Mouse (Mus musculus): Measurements from ENCODE around the gene Ncl. TPM values are rescaled to one million over a fixed set of nuclear protein-coding genes. Genes with fewer than 3 reads are reported as not detected.

Gene Ncl
- polyA plus RNA-seq, 1 experiment from 2014 or later, result 644 TPM

GRCm38 (mm10) chr1:86339156-86339812 is 19.9 kb downstream of the Ncl start:
- H3K27ac ChIP-seq, result no peak overlapping the region
- no peaks in the 10 kb centered on the region for H3K9me3 ChIP-seq
- no peaks in the 10 kb centered on the region for H3K4me1 ChIP-seq
- WGBS, result 32% methylated on average over 4 of the region's 4 CpGs
- DNase-seq (ENCODE audit: extremely low spot score, low spot score), result peak; percentile 67
- H3K36me3 ChIP-seq (replicated peaks), result peaks cover 2% of the 10 kb centered on the region; the same call in 1 of the 2 replicates
- no peaks in the 10 kb centered on the region for H3K27me3 ChIP-seq (ENCODE audit: poor library complexity, severe bottlenecking)
- no peak overlapping the region for H3K4me3 ChIP-seq

- no peaks in the 10 kb centered on the region for H3K4me1 ChIP-seq
- no peaks in the 10 kb centered on the region for H3K27me3 ChIP-seq (ENCODE audit: poor library complexity, severe bottlenecking)
- no peak for DNase-seq (ENCODE audit: extremely low spot score, low spot score)
- no peak overlapping the region for H3K27ac ChIP-seq
- no peaks in the 10 kb centered on the region for H3K36me3 ChIP-seq (replicated peaks)
- 52% methylated on average over 2 of the region's 2 CpGs for WGBS
- H3K9me3 ChIP-seq, result no peaks in the 10 kb centered on the region
- H3K4me3 ChIP-seq, result no peak overlapping the region
Observed at GRCm38 (mm10) chr1:86336330-86336729, 22.9 kb downstream of the Ncl start.

- no peak overlapping the region for H3K27ac ChIP-seq
- 91% methylated on average over 8 of the region's 8 CpGs for WGBS
- no peaks in the 10 kb centered on the region for H3K36me3 ChIP-seq (replicated peaks)
- no peak overlapping the region for H3K4me3 ChIP-seq
- peaks cover 3% of the 10 kb centered on the region for H3K9me3 ChIP-seq
- DNase-seq (ENCODE audit: extremely low spot score, low spot score), result no peak
- H3K4me1 ChIP-seq, result no peaks in the 10 kb centered on the region
- no peaks in the 10 kb centered on the region for H3K27me3 ChIP-seq (ENCODE audit: poor library complexity, severe bottlenecking)
Observed at GRCm38 (mm10) chr1:86320822-86321413, 38.3 kb downstream of the Ncl start.

DNA sequence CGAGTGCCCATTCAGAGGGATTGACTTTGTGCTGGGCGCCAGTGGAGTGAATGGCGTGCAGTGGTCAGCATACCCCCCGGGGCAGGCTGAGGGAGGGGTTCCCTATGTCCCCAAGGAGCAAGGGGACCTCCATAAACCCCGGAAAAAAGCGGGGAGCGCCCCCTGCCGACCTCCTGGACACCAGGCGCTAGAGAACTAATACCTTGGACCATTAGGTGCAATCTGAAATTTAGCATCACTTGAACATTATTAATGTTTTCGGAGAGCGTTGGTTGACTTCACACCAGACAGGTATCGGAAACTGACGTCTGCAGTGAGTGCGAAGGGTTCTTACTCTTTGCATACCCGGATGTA is 45.5 kb downstream of the Ncl start:
- peak overlapping the region; percentile 31; the same call in 1 of the 2 replicates for H3K4me3 ChIP-seq

GRCm38 (mm10) chr1:86313096-86313771 is 46.0 kb downstream of the Ncl start:
- H3K27me3 ChIP-seq (ENCODE audit: poor library complexity, severe bottlenecking), result peaks cover 11% of the 10 kb centered on the region; the same call in 1 of the 2 replicates
- no peaks in the 10 kb centered on the region for H3K9me3 ChIP-seq
- DNase-seq (ENCODE audit: extremely low spot score, low spot score), result no peak
- WGBS, result 50% methylated on average over 16 of the region's 16 CpGs
- H3K4me1 ChIP-seq, result peaks cover 36% of the 10 kb centered on the region
- H3K27ac ChIP-seq, result peak overlapping the region; percentile 21; the same call in 1 of the 2 replicates
- H3K36me3 ChIP-seq (replicated peaks), result no peaks in the 10 kb centered on the region
- H3K4me3 ChIP-seq, result peak overlapping the region; percentile 31; the same call in 1 of the 2 replicates

More for the DNA sequence above, 45.5 kb downstream of the Ncl start:
- H3K9me3 ChIP-seq, result no peaks in the 10 kb centered on the region
- DNase-seq (ENCODE audit: extremely low spot score, low spot score), result no peak
- WGBS, result 20% methylated on average over 15 of the region's 15 CpGs
- peaks cover 31% of the 10 kb centered on the region for H3K4me1 ChIP-seq
- H3K27me3 ChIP-seq (ENCODE audit: poor library complexity, severe bottlenecking), result peaks cover 11% of the 10 kb centered on the region; the same call in 1 of the 2 replicates
- peak overlapping the region; percentile 21; the same call in 1 of the 2 replicates for H3K27ac ChIP-seq
- H3K36me3 ChIP-seq (replicated peaks), result no peaks in the 10 kb centered on the region

- no peak overlapping the region for H3K4me3 ChIP-seq
- no peak overlapping the region for H3K27ac ChIP-seq
- H3K4me1 ChIP-seq, result peaks cover 44% of the 10 kb centered on the region
- no peak for DNase-seq (ENCODE audit: extremely low spot score, low spot score)
- H3K9me3 ChIP-seq, result no peaks in the 10 kb centered on the region
- no peaks in the 10 kb centered on the region for H3K36me3 ChIP-seq (replicated peaks)
- peaks cover 13% of the 10 kb centered on the region; the same call in 1 of the 2 replicates for H3K27me3 ChIP-seq (ENCODE audit: poor library complexity, severe bottlenecking)
- 76% methylated on average over 3 of the region's 3 CpGs for WGBS
Observed at GRCm38 (mm10) chr1:86312269-86312668, 46.9 kb downstream of the Ncl start.

- H3K9me3 ChIP-seq, result no peaks in the 10 kb centered on the region
- H3K27ac ChIP-seq, result peak overlapping the region; percentile 40
- WGBS, result 29% methylated on average over 10 of the region's 10 CpGs
- H3K4me1 ChIP-seq, result peaks cover 44% of the 10 kb centered on the region
- no peaks in the 10 kb centered on the region for H3K36me3 ChIP-seq (replicated peaks)
- peak overlapping the region; percentile 20; the same call in 1 of the 2 replicates for H3K4me3 ChIP-seq
- peaks cover 20% of the 10 kb centered on the region for H3K27me3 ChIP-seq (ENCODE audit: poor library complexity, severe bottlenecking)
- DNase-seq (ENCODE audit: extremely low spot score, low spot score), result no peak
Observed at GRCm38 (mm10) chr1:86311467-86312005, 47.7 kb downstream of the Ncl start.

- H3K27ac ChIP-seq, result peak overlapping the region; percentile 40
- no peak for DNase-seq (ENCODE audit: extremely low spot score, low spot score)
- 19% methylated on average over 15 of the region's 15 CpGs for WGBS
Observed at GRCm38 (mm10) chr1:86310536-86311310, 48.5 kb downstream of the Ncl start.

GRCm38 (mm10) chr1:86309270-86309833 is 49.8 kb downstream of the Ncl start:
- Histone ChIP-seq H3K36me3 (replicated peaks) (peaks cover 14% of the 10 kb centered on the region), H3K9me3 (peaks cover 7% of the 10 kb centered on the region; the same call in 1 of the 2 replicates), H3K4me1 (peaks cover 44% of the 10 kb centered on the region), H3K27me3 (ENCODE audit: poor library complexity, severe bottlenecking) (peaks cover 42% of the 10 kb centered on the region), H3K27ac (no peak overlapping the region), H3K4me3 (no peak overlapping the region)
- whole genome bisulfite sequencing, result 90% methylated on average over 7 of the region's 7 CpGs
- no peak for DNase-seq (ENCODE audit: extremely low spot score, low spot score)

More at GRCm38 (mm10) chr1:86310536-86311310, 48.5 kb downstream of the Ncl start:
- Histone ChIP-seq H3K27me3 (ENCODE audit: poor library complexity, severe bottlenecking) (peaks cover 29% of the 10 kb centered on the region), H3K4me1 (peaks cover 44% of the 10 kb centered on the region), H3K9me3 (no peaks in the 10 kb centered on the region), H3K4me3 (peak overlapping the region; percentile 20; the same call in 1 of the 2 replicates), H3K36me3 (replicated peaks) (peaks cover 5% of the 10 kb centered on the region)

DNA sequence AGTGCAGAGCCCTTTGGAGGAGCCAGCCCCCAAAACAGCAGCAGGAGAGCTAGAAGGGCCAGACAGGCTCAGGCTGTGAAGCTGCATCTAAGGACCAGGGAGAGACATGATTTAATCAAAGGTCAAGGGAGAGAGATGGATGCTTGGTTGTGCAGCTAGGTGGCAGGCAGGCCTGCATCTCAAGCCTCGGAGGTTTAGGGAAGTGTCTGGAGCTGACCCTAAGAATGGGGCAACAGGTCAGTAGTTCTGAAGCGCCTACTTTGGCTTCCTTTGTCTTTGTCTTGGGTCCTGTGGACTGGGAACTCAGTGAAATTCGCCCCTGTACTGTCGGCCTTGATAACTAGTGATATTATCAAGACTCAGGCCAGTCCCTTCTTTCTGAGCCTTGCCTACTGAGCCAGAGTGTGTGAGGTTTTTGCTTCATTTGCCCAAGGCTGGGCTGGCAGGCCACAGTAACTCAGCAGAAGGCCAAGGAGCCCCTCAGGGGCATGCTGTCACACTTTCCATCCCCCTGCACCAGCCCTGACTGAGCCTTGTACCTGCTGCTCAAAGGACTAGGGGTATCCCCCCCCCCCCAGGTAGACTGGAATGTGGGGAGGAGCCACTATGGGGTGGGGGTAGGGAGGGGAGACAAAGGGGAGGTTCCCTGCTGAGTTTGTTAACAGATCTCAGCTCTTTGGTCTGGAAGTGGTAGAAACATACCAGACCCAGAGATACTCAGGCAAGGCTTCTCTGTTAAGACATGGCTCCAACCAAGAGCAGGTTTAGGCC is 51.1 kb downstream of the Ncl start:
- Histone ChIP-seq H3K36me3 (replicated peaks) (peaks cover 14% of the 10 kb centered on the region), H3K4me3 (no peak overlapping the region), H3K27ac (no peak overlapping the region), H3K27me3 (ENCODE audit: poor library complexity, severe bottlenecking) (peaks cover 52% of the 10 kb centered on the region), H3K9me3 (peaks cover 7% of the 10 kb centered on the region; the same call in 1 of the 2 replicates), H3K4me1 (peaks cover 50% of the 10 kb centered on the region)
- no peak for DNase-seq (ENCODE audit: extremely low spot score, low spot score)
- 21% methylated on average over 4 of the region's 4 CpGs for WGBS

GRCm38 (mm10) chr1:86307177-86307762 is 51.9 kb downstream of the Ncl start:
- Histone ChIP-seq H3K4me3 (no peak overlapping the region), H3K36me3 (replicated peaks) (peaks cover 14% of the 10 kb centered on the region), H3K27ac (no peak overlapping the region), H3K27me3 (ENCODE audit: poor library complexity, severe bottlenecking) (peaks cover 60% of the 10 kb centered on the region), H3K4me1 (peaks cover 58% of the 10 kb centered on the region), H3K9me3 (peaks cover 7% of the 10 kb centered on the region; the same call in 1 of the 2 replicates)
- WGBS, result 85% methylated on average over 7 of the region's 7 CpGs
- DNase-seq (ENCODE audit: extremely low spot score, low spot score), result no peak
